Mouse (Mus musculus) kidney, adult 11 months (tissue): ENCODE results near the gene Clasp2.
"Not testable (repeated sequence)": the region's sequence is repeated elsewhere in the genome, so short reads cannot be mapped to it uniquely, and the experiment has no call there.

Experiments used
- DNase-seq: peaks from one replicate; pipeline ENCODE4 v3.0.0; 2022

Clasp2 gene

GRCm38 (mm10) chr9:113741108-113741636 lies at the start of gene Clasp2:
Gene Clasp2, plus strand, starts transcription at chr9:113741473.
- DNase-seq = peak; percentile 80

DNA sequence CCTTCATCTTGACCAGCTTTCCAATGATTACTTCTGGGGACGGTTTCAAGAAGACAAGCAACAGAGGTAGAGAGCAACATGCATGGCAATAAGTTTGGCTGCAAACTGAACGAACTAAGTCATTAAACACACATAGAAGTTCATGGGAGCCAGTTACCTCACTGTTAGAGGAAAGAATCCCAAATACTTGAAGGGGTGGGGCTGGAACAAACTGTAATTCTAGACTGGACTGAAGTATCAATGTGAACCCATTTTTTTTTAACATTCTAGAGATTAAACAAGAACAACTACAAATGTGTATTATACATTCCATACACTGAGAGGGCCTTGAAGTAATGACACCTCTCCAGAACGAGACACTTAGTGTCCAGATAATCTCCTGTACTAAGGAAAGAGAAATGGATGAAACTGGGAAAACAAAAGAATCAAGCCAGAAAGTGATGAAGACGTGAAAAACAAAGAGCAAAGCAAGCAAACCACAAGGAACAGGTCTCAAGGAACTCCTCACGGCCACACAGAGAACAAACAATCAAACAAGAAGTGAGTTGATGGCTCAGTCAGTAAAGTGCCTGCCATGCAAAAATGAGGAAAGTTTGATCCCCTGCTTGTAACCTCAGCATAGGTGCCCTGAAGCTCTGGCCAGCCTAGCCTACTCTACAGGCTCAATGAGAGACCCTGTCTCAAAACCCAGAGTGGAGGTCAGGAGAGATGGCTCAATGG lies 39.7 kb upstream of the Clasp2 start:
- no peak for DNase-seq

DNA sequence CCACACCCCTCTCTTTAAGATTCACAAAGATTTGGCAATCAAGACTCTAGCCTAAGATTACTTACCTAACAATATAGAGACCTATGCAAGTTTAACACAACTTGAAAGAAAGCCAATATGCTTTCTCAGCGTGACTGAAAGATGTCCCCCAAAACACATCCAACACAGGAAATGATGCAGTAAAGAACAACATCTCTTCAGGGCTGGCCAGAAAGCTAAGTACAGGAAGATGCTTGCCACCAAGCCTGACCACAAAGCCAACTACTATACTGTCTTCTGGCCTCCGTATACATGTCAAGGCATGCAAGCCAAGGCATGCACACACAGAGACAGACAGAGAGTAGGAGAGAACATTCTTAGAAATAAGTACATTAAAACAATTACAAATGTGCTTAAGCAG lies 35.2 kb upstream of the Clasp2 start:
- no peak for DNase-seq

DNA sequence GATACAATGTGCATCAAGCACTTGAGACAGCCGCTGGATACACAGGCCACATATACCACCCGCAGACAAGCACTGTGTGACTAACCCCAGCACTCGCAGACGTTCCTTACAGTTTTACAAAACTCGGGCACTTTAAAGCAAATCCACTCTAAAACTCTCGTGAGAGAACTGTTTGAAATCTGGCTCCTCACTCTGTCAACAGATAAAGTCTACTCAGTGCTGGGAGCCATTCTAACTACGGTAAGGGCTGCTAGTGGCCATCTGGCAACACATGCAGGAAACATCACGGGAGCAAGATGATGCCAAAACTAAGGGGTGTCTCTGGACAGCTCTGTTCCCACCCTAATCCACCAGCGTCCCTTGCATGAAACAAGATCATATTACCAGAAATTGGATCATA lies 34.4 kb upstream of the Clasp2 start:
- DNase-seq = peak; percentile 3

DNA sequence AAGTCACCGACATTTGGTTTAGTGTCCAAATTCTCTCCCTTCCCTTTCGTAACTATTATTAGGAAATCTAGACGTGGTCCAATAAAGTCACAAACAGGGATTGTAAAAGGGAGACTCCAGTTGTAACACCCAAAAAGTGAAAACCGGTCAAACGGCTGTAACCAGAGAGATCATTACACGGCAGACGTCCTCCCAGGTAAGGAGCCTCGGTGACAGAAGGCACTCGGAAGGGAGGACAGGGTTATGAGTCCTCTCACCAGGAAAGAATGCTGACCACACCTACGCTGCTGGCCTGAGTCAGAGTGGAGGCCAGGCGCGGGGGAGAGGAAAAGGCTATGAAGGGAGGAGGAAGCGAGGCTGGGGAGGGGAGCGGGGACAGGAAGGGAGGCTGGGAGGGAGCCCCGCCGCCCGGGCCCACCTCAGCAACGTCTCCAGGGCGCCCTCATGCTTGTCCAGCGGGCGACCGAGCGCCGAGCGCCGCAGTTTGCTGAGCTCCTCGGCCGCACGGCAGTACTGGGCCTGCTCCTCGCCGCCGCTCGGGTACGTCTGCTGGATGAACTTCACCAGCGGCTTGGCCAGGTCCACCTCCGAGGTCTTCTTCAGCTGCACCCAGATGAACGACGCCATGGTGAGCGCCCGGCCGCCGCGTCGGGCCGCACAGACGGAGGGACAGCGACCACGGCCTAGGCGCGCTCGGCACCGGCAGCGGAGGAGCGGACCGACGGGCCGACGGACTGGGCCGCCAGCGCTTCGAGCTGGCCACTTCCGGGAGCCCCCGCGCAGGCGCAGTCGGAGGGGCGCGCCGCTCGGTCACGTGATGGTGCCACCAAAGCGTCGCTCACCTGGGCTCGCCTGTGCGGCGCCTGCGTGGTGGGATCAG lies 33.6 kb upstream of the Clasp2 start, which contains the start of gene Pdcd6ip:
Pdcd6ip (minus strand) TSS at position 779 of the 880 bp plus-strand sequence.
- DNase-seq = peak; percentile 90

DNA sequence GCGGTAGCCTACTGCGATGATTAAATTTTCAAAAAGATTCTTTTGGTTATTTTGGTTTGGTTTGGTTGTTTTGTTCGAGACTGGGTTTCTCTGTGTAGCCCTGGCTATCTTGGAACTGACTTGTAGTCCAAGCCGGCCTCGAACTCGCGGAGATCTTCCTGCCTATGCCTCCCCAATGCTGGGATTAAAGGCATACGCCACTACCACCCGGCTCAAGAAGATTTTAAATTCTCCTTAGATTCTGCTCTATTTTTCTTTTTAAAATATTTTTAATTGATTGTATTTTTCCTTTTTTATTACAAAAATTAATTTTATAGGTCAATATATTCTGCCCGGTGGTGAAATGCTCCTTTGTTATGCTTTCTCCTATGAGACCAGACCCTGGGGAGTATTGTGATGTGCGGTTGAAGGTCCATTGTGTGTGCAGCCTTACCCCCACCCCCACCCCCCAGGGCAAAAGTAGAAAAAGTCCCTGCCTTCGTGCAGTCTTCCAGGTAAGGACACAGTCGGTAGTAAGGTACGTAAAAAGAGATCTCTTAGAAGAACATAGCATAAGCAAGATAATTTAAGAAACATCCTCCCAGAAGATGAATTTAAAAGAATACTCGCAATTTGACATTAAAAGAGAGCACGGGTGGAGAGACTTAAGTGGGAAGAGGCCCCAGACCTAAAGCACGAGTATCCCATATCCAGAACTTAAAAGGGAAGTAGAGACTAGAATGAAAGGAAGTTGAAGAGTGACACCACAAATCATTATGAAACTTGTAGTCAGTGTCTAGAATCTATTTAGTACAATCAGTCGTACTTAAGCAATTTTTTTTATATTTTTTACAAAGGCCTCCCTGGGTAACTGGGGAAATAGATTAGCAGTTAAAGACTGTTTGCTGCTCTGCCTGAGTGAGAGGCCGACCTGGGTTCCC lies 32.7 kb upstream of the Clasp2 start:
- DNase-seq = no peak

GRCm38 (mm10) chr9:113710871-113711270 lies 30.4 kb upstream of the Clasp2 start:
- no peak for DNase-seq

- DNase-seq = no peak
These were observed 22.2 kb upstream of the Clasp2 start for GRCm38 (mm10) chr9:113719063-113719462.

DNA sequence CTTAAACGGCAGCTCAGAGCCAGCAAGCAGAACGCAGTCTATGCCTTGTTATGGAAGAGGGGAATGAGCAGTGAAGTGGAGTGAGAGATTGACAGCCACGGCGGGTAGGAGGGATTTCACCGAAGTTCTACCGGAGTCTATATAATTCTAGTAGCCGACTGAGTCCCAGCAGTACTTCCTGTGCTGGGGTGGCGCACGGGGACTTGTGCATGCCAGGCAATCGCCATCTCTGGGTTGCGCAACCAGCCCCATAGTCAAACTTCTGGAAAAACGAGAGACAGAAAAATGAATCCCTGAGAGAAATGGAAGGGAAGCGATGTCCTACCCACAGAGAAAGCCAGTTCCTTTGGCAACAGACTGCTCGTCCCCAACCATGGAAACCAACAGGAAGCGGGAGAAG lies 16.6 kb upstream of the Clasp2 start:
- no peak for DNase-seq

DNA sequence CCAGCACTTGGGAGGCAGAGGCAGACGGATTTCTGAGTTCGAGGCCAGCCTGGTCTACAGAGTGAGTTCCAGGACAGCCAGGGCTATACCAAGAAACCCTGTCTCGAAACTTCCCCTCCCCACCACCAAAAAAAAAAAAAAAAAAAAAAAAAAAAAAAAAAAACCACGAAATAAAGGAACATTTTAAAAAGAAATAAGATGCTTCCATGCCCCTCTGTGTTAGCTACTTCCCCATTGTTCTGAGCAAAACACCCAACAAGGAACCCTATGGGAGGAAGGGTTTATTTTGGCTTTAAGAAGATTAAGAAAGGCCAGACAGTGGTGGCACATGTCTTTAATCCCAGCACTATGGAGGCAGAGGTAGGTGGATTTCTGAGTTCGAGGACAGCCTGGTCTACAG lies 15.7 kb upstream of the Clasp2 start:
- DNase-seq = not testable (repeated sequence)

- DNase-seq = no peak
These were observed 15.1 kb upstream of the Clasp2 start for GRCm38 (mm10) chr9:113726131-113726530.

DNA sequence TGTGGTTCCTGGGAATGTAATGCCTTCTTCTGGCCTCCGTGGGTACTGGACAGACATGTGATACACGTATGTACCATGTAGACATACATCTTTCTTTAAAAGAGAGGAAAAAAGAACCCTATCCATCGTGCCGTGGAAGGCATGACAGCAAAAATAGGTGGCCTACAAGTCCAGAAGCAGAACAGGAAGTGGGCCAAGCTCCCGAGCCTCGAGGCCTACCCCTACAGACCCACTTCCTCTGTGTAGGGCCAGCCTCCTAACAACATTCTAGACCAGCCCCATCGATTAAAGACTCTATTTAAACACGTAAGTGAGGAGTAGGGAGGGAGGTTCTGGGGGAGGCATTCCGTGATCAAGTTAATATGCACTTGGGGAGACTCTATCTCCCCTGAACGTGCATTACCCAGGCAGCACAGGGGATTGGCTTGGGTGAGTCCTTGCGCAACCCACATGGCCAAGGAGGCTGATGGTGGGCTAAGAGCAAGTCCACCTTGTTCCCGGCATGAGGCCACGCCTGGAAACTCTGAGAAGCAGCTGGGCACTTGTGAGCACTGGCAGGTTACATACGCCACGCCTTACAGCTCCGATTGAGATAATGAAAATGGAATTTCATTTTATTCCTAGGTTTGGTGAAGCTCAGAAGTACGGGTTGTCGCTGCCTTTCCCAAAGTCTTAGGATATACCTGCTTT lies 14.1 kb upstream of the Clasp2 start:
- DNase-seq = no peak

GRCm38 (mm10) chr9:113731540-113731939 lies 9.7 kb upstream of the Clasp2 start:
- DNase-seq = no peak

GRCm38 (mm10) chr9:113735920-113736319 lies 5.4 kb upstream of the Clasp2 start:
- DNase-seq = no peak

- DNase-seq = no peak
These were observed 3.3 kb upstream of the Clasp2 start for GRCm38 (mm10) chr9:113738021-113738420.

DNA sequence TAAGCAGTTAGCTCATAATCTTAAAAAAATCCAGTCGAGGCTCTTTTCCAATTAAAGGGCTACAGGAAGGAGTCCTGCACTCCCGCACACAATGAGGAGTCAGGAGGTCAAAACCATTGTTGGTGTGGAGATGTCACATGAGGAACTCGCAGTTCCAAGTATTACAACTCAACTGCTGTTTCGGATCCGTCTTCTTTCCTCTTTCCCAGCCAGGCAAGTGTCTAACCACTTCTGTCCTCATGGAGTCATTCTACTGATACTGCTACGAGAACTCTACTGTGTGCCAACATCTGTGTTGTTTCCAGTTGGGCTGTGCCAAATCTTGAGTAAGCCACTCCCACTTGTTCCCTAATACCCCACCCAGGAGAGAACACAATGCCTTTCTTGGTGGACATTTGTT lies 2.3 kb upstream of the Clasp2 start:
- peak; percentile 31 for DNase-seq

DNA sequence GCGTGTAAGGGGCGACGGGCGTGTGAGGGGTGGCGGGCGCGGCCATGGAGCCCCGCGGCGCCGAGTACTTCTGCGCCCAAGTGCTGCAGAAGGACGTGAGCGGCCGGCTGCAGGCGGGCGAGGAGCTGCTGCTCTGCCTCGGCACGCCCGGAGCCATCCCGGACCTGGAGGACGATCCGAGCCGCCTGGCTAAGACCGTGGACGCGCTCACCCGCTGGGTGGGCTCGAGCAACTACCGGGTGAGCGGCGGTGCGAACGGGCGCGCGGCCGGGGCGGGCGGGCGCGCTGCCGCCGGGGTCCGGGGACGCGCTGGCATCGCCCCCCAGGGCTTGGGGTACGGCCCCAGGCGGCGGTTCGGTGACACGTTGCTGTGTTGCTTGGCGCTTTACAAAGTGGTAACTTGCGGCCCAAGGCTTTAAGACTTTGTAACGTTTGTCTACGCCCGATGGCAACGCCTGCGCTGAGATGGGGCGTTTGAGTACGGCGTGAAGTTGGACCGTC lies 414 bp downstream of the Clasp2 start:
- DNase-seq = peak; percentile 20

DNA sequence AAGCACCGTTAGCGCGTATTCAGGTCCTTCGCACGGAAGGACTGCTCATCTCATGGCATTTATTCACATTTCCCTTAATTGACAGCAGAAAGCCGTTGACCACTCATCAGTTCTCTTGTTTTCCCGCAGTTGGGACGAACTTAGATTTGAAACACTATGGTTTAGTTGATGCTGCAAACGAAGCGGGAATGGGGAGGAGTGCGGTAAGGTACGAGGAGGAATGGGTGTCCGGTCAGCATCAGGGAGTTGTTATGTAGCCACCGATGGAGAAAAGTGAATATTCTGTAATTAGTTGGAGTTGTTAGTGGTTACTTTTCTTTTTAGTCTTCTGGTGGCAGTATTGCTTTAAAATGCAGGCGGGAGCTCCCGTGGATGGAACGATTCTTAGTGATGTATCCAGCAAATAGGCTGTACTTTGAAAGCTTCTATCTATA lies 1.1 kb downstream of the Clasp2 start:
- DNase-seq = peak; percentile 15

GRCm38 (mm10) chr9:113743291-113743690 lies 2.0 kb downstream of the Clasp2 start:
- no peak for DNase-seq

GRCm38 (mm10) chr9:113749356-113749755 lies 8.1 kb downstream of the Clasp2 start:
- DNase-seq = peak; percentile 59

DNA sequence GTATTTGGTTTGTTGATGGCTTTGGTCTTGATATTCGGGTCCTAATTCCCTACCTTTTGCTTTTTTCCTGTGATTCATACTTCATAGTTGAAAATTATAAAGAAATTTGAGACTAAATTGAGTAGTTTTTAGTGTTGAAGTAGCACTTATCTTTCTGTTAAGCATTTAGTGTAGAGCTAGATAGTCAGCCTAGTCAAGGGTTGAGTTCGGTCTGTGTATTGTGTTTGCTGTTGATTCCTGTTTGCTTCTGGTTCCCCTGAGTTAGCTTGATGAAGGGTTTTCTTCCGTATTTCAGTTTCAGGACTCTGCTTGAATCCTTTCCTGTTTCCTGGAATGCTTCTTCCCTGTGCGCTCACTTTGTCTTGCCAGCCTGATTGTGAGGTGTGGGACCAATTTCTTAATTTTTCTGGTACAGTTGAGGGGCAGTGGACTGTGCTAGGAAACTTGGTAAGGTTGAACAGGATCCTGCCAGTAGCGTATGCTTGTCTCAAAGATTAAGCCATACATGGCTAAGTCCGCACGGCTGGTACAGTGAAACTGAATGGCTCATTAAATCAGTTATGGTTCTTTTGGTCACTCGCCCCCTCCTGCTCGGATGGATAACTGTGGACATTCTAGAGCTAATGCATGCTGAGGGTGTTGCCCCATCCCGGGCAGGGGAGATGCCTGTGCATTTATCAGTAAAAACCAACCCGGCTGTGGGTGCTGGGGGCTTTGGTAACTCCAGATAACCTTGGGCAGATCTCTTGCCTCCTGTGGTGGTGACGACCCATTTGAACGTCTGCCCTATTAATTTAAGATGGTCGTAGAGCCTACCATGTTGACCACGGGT lies 14.8 kb downstream of the Clasp2 start:
- no peak for DNase-seq
